Mouse (Mus musculus) E14TG2a.4 (cell line): Measurements from ENCODE around the gene Gm45062.

Source experiments
- CTCF ChIP-seq: conservative IDR thresholded peaks from 2 replicates; pipeline ENCODE4 v1.5.1; 2014; ENCODE audit warnings: low read length
- NANOG ChIP-seq: IDR thresholded peaks from 2 replicates; pipeline ENCODE4 v1.6.1; 2014; ENCODE audit warnings: borderline replicate concordance, low read length, mixed read lengths
- POU5F1 ChIP-seq: IDR thresholded peaks from 2 replicates; pipeline ENCODE4 v1.6.1; 2014; ENCODE audit warnings: low read length, borderline replicate concordance

- TF ChIP-seq CTCF (no peak), NANOG (no peak), POU5F1 (no peak)
Observed at GRCm38 (mm10) chr6:8544822-8545221, 285.6 kb downstream of the Gm45062 start.
